Mouse (Mus musculus): ENCODE data around the gene Gm20388.

- TF ChIP-seq CTCF (IDR thresholded peaks at IDR 0.05; ENCODE audit: insufficient read depth, low read depth, low read length) (no peak), POLR2A (IDR thresholded peaks at IDR 0.05; ENCODE audit: insufficient read depth, low read depth, low read length) (no peak)
These were observed 3837.1 kb downstream of the Gm20388 start for GRCm38 (mm10) chr8:123747772-123748171.

Measured in olfactory bulb, adult 2 months (tissue).